Mouse (Mus musculus): ENCODE results near the gene Tnfrsf14. TPM values are rescaled to one million over a fixed set of nuclear protein-coding genes. Genes with fewer than 3 reads are reported as not detected.

The Tnfrsf14 gene
- total and polyA plus RNA-seq, 2 experiments from 2014 or later: 0.29 to 0.52 TPM

GRCm38 (mm10) chr4:154911644-154912043 is 16.7 kb downstream of the Tnfrsf14 start:
- Histone ChIP-seq H3K4me1 (ENCODE audit: insufficient read depth, low read length) (no peaks in the 10 kb centered on the region), H3K27ac (no peak overlapping the region), H3K4me3 (ENCODE audit: low read length) (no peak overlapping the region), H3K9me3 (ENCODE audit: low read length) (no peaks in the 10 kb centered on the region), H3K36me3 (ENCODE audit: insufficient read depth, low read length) (no peaks in the 10 kb centered on the region), H3K4me2 (ENCODE audit: low read depth, low read length) (no peak overlapping the region), H3K9ac (replicated peaks; ENCODE audit: low read length) (no peak overlapping the region), H3K27me3 (ENCODE audit: insufficient read depth, low read length) (no peaks in the 10 kb centered on the region)
- WGBS: 79% methylated on average over 2 of the region's 2 CpGs
- DNase-seq (ENCODE audit: low spot score) (no peak), ATAC-seq (no peak)
- no peak for TF ChIP-seq CTCF (IDR thresholded peaks at IDR 0.05; ENCODE audit: low read depth)

- Histone ChIP-seq H3K9ac (replicated peaks; ENCODE audit: low read length) (no peak overlapping the region), H3K36me3 (ENCODE audit: insufficient read depth, low read length) (no peaks in the 10 kb centered on the region), H3K4me2 (ENCODE audit: low read depth, low read length) (no peak overlapping the region), H3K27ac (0 out of 2 replicates have a peak overlapping the region, but pooled peaks have one; percentile 23), H3K4me3 (ENCODE audit: low read length) (no peak overlapping the region), H3K4me1 (ENCODE audit: insufficient read depth, low read length) (no peaks in the 10 kb centered on the region), H3K27me3 (ENCODE audit: insufficient read depth, low read length) (no peaks in the 10 kb centered on the region), H3K9me3 (ENCODE audit: low read length) (no peaks in the 10 kb centered on the region)
- ATAC-seq (peak; percentile 63; the same call in 1 of the 2 replicates), DNase-seq (ENCODE audit: low spot score) (no peak)
- 18% methylated on average over 15 of the region's 15 CpGs for WGBS
- TF ChIP-seq CTCF (IDR thresholded peaks at IDR 0.05; ENCODE audit: low read depth): no peak
Measured at GRCm38 (mm10) chr4:154910606-154911522, 17.5 kb downstream of the Tnfrsf14 start.

- no peak for TF ChIP-seq CTCF (IDR thresholded peaks at IDR 0.05; ENCODE audit: low read depth)
- DNase-seq (ENCODE audit: low spot score) (no peak), ATAC-seq (no peak)
- no peaks in the 10 kb centered on the region for H3K9me3 ChIP-seq (ENCODE audit: low read length)
- WGBS: 91% methylated on average over 5 of the region's 5 CpGs
- no peaks in the 10 kb centered on the region for H3K27me3 ChIP-seq (ENCODE audit: insufficient read depth, low read length)
- H3K27ac ChIP-seq: no peak overlapping the region
- H3K4me2 ChIP-seq (ENCODE audit: low read depth, low read length): no peak overlapping the region
- H3K36me3 ChIP-seq (ENCODE audit: insufficient read depth, low read length): no peaks in the 10 kb centered on the region
- no peak overlapping the region for H3K4me3 ChIP-seq (ENCODE audit: low read length)
- H3K4me1 ChIP-seq (ENCODE audit: insufficient read depth, low read length): no peaks in the 10 kb centered on the region
- no peak overlapping the region for H3K9ac ChIP-seq (replicated peaks; ENCODE audit: low read length)
Measured at GRCm38 (mm10) chr4:154908490-154908889, 19.9 kb downstream of the Tnfrsf14 start.

- peak; percentile 84 for TF ChIP-seq CTCF (IDR thresholded peaks at IDR 0.05; ENCODE audit: low read depth)
- H3K4me3 ChIP-seq (ENCODE audit: low read length): no peak overlapping the region
- H3K4me2 ChIP-seq (ENCODE audit: low read depth, low read length): no peak overlapping the region
- ATAC-seq (peak; percentile 75), DNase-seq (ENCODE audit: low spot score) (peak; percentile 87)
- no peaks in the 10 kb centered on the region for H3K36me3 ChIP-seq (ENCODE audit: insufficient read depth, low read length)
- no peaks in the 10 kb centered on the region for H3K9me3 ChIP-seq (ENCODE audit: low read length)
- WGBS: 44% methylated on average over 17 of the region's 17 CpGs
- no peaks in the 10 kb centered on the region for H3K4me1 ChIP-seq (ENCODE audit: insufficient read depth, low read length)
- no peak overlapping the region for H3K9ac ChIP-seq (replicated peaks; ENCODE audit: low read length)
- H3K27ac ChIP-seq: peak overlapping the region; percentile 32; the same call in 1 of the 2 replicates
- no peaks in the 10 kb centered on the region for H3K27me3 ChIP-seq (ENCODE audit: insufficient read depth, low read length)
Measured at GRCm38 (mm10) chr4:154907833-154908232, 20.5 kb downstream of the Tnfrsf14 start.

GRCm38 (mm10) chr4:154904185-154905071 is 23.9 kb downstream of the Tnfrsf14 start:
- no peaks in the 10 kb centered on the region for H3K27me3 ChIP-seq (ENCODE audit: insufficient read depth, low read length)
- DNase-seq (ENCODE audit: low spot score) (peak; percentile 88), ATAC-seq (peak; percentile 92)
- H3K9ac ChIP-seq (replicated peaks; ENCODE audit: low read length): peak overlapping the region; percentile 28; the same call in 1 of the 2 replicates
- no peaks in the 10 kb centered on the region for H3K36me3 ChIP-seq (ENCODE audit: insufficient read depth, low read length)
- no peak for TF ChIP-seq CTCF (IDR thresholded peaks at IDR 0.05; ENCODE audit: low read depth)
- no peaks in the 10 kb centered on the region for H3K4me1 ChIP-seq (ENCODE audit: insufficient read depth, low read length)
- 5% methylated on average over 16 of the region's 16 CpGs for WGBS
- no peaks in the 10 kb centered on the region for H3K9me3 ChIP-seq (ENCODE audit: low read length)
- H3K4me2 ChIP-seq (ENCODE audit: low read depth, low read length): peak overlapping the region; percentile 60
- H3K4me3 ChIP-seq (ENCODE audit: low read length): peak overlapping the region; percentile 29
- no peak overlapping the region for H3K27ac ChIP-seq

GRCm38 (mm10) chr4:154902371-154902770 is 26.0 kb downstream of the Tnfrsf14 start:
- DNase-seq (ENCODE audit: low spot score): no peak

More at GRCm38 (mm10) chr4:154902371-154902770, 26.0 kb downstream of the Tnfrsf14 start:
- H3K36me3 ChIP-seq (ENCODE audit: insufficient read depth, low read length): no peaks in the 10 kb centered on the region
- H3K4me2 ChIP-seq (ENCODE audit: low read depth, low read length): no peak overlapping the region
- H3K9ac ChIP-seq (replicated peaks; ENCODE audit: low read length): no peak overlapping the region
- ATAC-seq: no peak
- no peak overlapping the region for H3K27ac ChIP-seq
- no peaks in the 10 kb centered on the region for H3K9me3 ChIP-seq (ENCODE audit: low read length)
- H3K4me3 ChIP-seq (ENCODE audit: low read length): no peak overlapping the region
- TF ChIP-seq CTCF (IDR thresholded peaks at IDR 0.05; ENCODE audit: low read depth): no peak
- peaks cover 9% of the 10 kb centered on the region for H3K4me1 ChIP-seq (ENCODE audit: insufficient read depth, low read length)
- WGBS: 94% methylated on average over 2 of the region's 2 CpGs
- H3K27me3 ChIP-seq (ENCODE audit: insufficient read depth, low read length): no peaks in the 10 kb centered on the region

Measured in hindbrain, postnatal 0 days (tissue).